Mouse (Mus musculus): ENCODE results near the gene Dcn.

Dcn gene

DNA sequence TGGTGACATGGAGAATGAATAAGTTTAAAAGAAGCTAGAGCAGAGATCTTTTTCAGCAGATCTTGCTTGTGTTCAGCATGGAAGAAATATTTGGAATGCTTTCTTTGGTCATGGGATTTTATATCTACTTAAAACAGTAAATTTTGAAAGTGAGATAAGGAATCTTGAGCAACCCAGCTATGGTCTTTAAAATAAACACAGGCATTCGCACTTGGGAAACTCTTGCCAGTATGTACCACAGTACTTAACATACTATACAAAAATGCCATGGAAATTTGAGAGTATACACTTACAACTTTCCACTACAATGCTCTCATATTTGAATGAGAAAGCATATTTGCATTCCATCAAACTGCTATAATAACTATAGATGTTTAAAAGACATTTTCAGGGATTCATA lies 68.3 kb downstream of the Dcn start:
- in situ Hi-C loops (cut with MboI, MseI): no loop called here

DNA sequence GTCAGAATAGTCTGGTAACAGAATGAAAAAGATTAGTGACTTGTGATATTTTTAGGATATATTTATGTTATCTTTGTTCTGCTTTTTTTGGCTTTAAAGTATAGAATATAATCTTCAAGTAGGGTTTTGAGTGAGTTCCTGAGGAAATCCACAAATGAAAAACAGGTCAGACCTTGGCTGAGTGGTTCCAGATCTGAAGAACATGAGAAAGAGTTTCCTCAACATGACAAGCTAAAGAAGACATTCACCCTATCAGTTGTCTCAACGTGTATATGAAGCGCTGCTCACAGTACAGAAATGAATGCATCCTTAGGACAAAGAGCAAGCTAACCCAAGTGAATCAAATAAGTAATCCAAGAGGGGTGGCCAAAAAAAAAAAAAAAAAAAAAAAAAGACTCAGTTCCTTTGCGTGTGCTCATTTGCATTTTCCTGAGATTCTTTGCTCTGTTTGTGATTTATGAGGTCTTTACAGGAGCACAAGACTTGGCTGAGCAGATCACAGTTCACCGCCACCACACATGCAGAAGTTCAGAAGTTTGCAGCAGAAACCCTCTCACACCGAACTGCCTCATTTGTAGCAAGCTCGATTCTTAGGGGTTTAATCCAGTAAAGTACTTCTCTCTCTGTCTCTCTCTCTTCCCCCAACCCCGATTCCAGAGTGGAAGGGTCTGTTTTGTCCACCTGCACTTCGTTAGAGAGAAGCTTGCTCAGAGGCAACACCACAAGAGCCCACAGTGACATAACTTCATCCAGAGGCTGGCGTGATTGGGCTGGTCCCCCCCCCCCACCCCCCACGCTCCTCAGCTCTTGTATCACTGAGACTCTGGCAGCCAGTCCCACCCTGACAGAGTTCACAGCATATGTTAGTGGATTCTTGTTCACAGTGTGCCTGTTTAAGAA lies 85.8 kb downstream of the Dcn start, which contains the start of gene Lum:
Gene Lum (plus strand): TSS at position 172 of the 900 bp plus-strand sequence.
- in situ Hi-C loops (cut with MboI, MseI): no loop called here

DNA sequence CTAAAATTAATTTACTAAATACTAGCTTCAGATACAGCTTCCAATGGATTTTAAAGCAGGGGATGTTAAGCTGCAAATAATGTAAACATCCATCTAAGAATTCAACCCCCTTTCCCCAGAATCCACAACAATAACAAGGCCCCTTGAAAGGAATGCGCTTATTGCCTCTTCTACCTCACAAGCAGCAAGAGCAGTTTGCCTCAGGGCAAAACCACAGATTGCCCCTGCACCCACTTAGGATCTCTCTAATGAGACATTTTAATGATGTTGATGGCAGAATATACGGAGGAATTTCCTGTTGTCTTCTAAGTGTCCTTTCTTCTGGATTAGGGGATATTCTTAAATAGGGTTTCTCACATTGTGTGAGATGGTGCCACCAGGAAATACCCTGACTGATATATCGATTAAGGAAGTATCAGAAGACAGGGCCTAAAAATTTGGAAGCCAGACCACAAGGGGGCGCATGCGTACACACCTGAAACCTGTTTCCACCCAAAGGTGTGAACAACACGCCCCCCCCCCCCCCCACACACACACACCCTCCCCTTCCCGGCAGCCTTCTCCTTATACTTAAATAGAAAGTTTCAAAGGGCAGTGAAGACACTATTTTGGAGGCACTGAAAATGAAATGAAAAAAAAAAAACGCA lies 88.2 kb downstream of the Dcn start:
- in situ Hi-C loops (cut with MboI, MseI): no loop called here

Data from T-helper 2 cell (primary cell).